Mouse (Mus musculus) 3134 (cell line): ENCODE data around the gene Pip4k2a.

Experiments
- DNase-seq: peaks from one replicate; pipeline ENCODE4 v3.0.0-alpha.2; 2011; ENCODE audit warnings: low spot score; ENCODE audit not compliant: insufficient read length; ENCODE audit errors: extremely low read depth

Pip4k2a gene

GRCm38 (mm10) chr2:18957459-18957858, 40.5 kb downstream of the Pip4k2a start:
- DNase-seq, result no peak

- no peak for DNase-seq
Measured at GRCm38 (mm10) chr2:18956945-18957344, 41.0 kb downstream of the Pip4k2a start.

- no peak for DNase-seq
Measured at GRCm38 (mm10) chr2:18956424-18956823, 41.5 kb downstream of the Pip4k2a start.

GRCm38 (mm10) chr2:18955671-18956070, 42.3 kb downstream of the Pip4k2a start:
- no peak for DNase-seq

- DNase-seq, result no peak
Measured at GRCm38 (mm10) chr2:18955022-18955421, 42.9 kb downstream of the Pip4k2a start.

GRCm38 (mm10) chr2:18954422-18954821, 43.5 kb downstream of the Pip4k2a start:
- no peak for DNase-seq

GRCm38 (mm10) chr2:18952102-18952673, 45.7 kb downstream of the Pip4k2a start:
- DNase-seq, result no peak

- DNase-seq, result no peak
Measured at GRCm38 (mm10) chr2:18950758-18951157, 47.2 kb downstream of the Pip4k2a start.

GRCm38 (mm10) chr2:18948741-18949140, 49.2 kb downstream of the Pip4k2a start:
- DNase-seq, result no peak

- DNase-seq, result no peak
Measured at GRCm38 (mm10) chr2:18947669-18948459, 50.1 kb downstream of the Pip4k2a start.

GRCm38 (mm10) chr2:18945438-18945837, 52.5 kb downstream of the Pip4k2a start:
- no peak for DNase-seq

- DNase-seq, result no peak
Measured at GRCm38 (mm10) chr2:18943930-18944329, 54.0 kb downstream of the Pip4k2a start.

GRCm38 (mm10) chr2:18943366-18943765, 54.6 kb downstream of the Pip4k2a start:
- DNase-seq, result no peak

- DNase-seq, result no peak
Measured at GRCm38 (mm10) chr2:18940693-18941270, 57.1 kb downstream of the Pip4k2a start.

- DNase-seq, result no peak
Measured at GRCm38 (mm10) chr2:18938923-18939329, 59.0 kb downstream of the Pip4k2a start.

GRCm38 (mm10) chr2:18938232-18938631, 59.7 kb downstream of the Pip4k2a start:
- DNase-seq, result no peak

GRCm38 (mm10) chr2:18937611-18938010, 60.3 kb downstream of the Pip4k2a start:
- DNase-seq, result no peak

- DNase-seq, result no peak
Measured at GRCm38 (mm10) chr2:18936446-18936845, 61.5 kb downstream of the Pip4k2a start.

GRCm38 (mm10) chr2:18935581-18936027, 62.3 kb downstream of the Pip4k2a start:
- no peak for DNase-seq

GRCm38 (mm10) chr2:18934131-18934530, 63.8 kb downstream of the Pip4k2a start:
- DNase-seq, result no peak

GRCm38 (mm10) chr2:18933418-18933817, 64.5 kb downstream of the Pip4k2a start:
- no peak for DNase-seq
